Mouse (Mus musculus): ENCODE data around the gene Prss16. TPM values are rescaled to one million over a fixed set of nuclear protein-coding genes. Genes with fewer than 3 reads are reported as not detected.

The Prss16 gene
- 0.10 TPM in 1 of 2 replicates, not detected in the other for polyA plus RNA-seq (2014; fragmentation: Nextera tagmentation; extraction: Ambion mirVana)

- Histone ChIP-seq H3K9ac (ENCODE audit: low read length) (no peak within 1 kb of the TSS), H3K9me3 (replicated peaks; ENCODE audit: control insufficient read depth, low read length) (no peaks in the 10 kb centered on the region), H3K4me3 (ENCODE audit: low read depth, low read length) (no peak within 1 kb of the TSS), H3K4me1 (ENCODE audit: control insufficient read depth, insufficient read depth, low read length) (peaks cover 8% of the 10 kb centered on the region), H3K36me3 (ENCODE audit: control insufficient read depth, insufficient read depth, low read length) (no peaks in the 10 kb centered on the region), H3K4me2 (ENCODE audit: low read length) (no peak within 1 kb of the TSS), H3K27ac (ENCODE audit: low read depth, low read length) (no peak within 1 kb of the TSS), H3K27me3 (replicated peaks; ENCODE audit: control insufficient read depth, insufficient read depth, low read length) (peaks cover 80% of the 10 kb centered on the region)
- 39% methylated on average over 7 of the region's 7 CpGs for WGBS
- DNase-seq (ENCODE audit: low spot score) (no peak), ATAC-seq (no peak)
Observed at GRCm38 (mm10) chr13:22009642-22010041, at the start of gene Prss16. Prss16 (minus strand) TSS chr13:22009742.

GRCm38 (mm10) chr13:22053754-22054153 is 44.2 kb upstream of the Prss16 start:
- Histone ChIP-seq H3K4me3 (ENCODE audit: low read depth, low read length) (no peak overlapping the region), H3K27ac (ENCODE audit: low read depth, low read length) (no peak overlapping the region), H3K9ac (ENCODE audit: low read length) (no peak overlapping the region), H3K9me3 (replicated peaks; ENCODE audit: control insufficient read depth, low read length) (no peaks in the 10 kb centered on the region), H3K36me3 (ENCODE audit: control insufficient read depth, insufficient read depth, low read length) (no peaks in the 10 kb centered on the region), H3K27me3 (replicated peaks; ENCODE audit: control insufficient read depth, insufficient read depth, low read length) (no peaks in the 10 kb centered on the region), H3K4me1 (ENCODE audit: control insufficient read depth, insufficient read depth, low read length) (peaks cover 3% of the 10 kb centered on the region; the same call in 1 of the 2 replicates), H3K4me2 (ENCODE audit: low read length) (no peak overlapping the region)
- no peak for DNase-seq (ENCODE audit: low spot score)
- no peak for ATAC-seq
- 93% methylated on average over 1 of the region's 1 CpGs for WGBS

GRCm38 (mm10) chr13:22051523-22051859 is 41.9 kb upstream of the Prss16 start:
- Histone ChIP-seq H3K27ac (ENCODE audit: low read depth, low read length) (peak overlapping the region; percentile 76; the same call in 1 of the 2 replicates), H3K4me2 (ENCODE audit: low read length) (peak overlapping the region; percentile 58), H3K36me3 (ENCODE audit: control insufficient read depth, insufficient read depth, low read length) (no peaks in the 10 kb centered on the region), H3K9ac (ENCODE audit: low read length) (peak overlapping the region; percentile 62), H3K9me3 (replicated peaks; ENCODE audit: control insufficient read depth, low read length) (no peaks in the 10 kb centered on the region), H3K27me3 (replicated peaks; ENCODE audit: control insufficient read depth, insufficient read depth, low read length) (no peaks in the 10 kb centered on the region), H3K4me3 (ENCODE audit: low read depth, low read length) (peak overlapping the region; percentile 39), H3K4me1 (ENCODE audit: control insufficient read depth, insufficient read depth, low read length) (peaks cover 3% of the 10 kb centered on the region; the same call in 1 of the 2 replicates)
- no peak for DNase-seq (ENCODE audit: low spot score)
- peak; percentile 37 for ATAC-seq
- 18% methylated on average over 5 of the region's 5 CpGs for WGBS

GRCm38 (mm10) chr13:22050591-22051522 is 41.3 kb upstream of the Prss16 start:
- ATAC-seq (peak; percentile 95), DNase-seq (ENCODE audit: low spot score) (peak; percentile 93)
- Histone ChIP-seq H3K9me3 (replicated peaks; ENCODE audit: control insufficient read depth, low read length) (no peaks in the 10 kb centered on the region), H3K4me1 (ENCODE audit: control insufficient read depth, insufficient read depth, low read length) (peaks cover 3% of the 10 kb centered on the region; the same call in 1 of the 2 replicates), H3K9ac (ENCODE audit: low read length) (peak overlapping the region; percentile 62), H3K27ac (ENCODE audit: low read depth, low read length) (peak overlapping the region; percentile 76), H3K4me2 (ENCODE audit: low read length) (peak overlapping the region; percentile 58), H3K36me3 (ENCODE audit: control insufficient read depth, insufficient read depth, low read length) (no peaks in the 10 kb centered on the region), H3K27me3 (replicated peaks; ENCODE audit: control insufficient read depth, insufficient read depth, low read length) (no peaks in the 10 kb centered on the region), H3K4me3 (ENCODE audit: low read depth, low read length) (peak overlapping the region; percentile 39)
- WGBS: under 1% methylated on average over 51 of the region's 52 CpGs

- ATAC-seq: peak; percentile 35
- Histone ChIP-seq H3K27ac (ENCODE audit: low read depth, low read length) (peak overlapping the region; percentile 76; the same call in 1 of the 2 replicates), H3K9ac (ENCODE audit: low read length) (peak overlapping the region; percentile 62), H3K4me2 (ENCODE audit: low read length) (peak overlapping the region; percentile 58), H3K4me1 (ENCODE audit: control insufficient read depth, insufficient read depth, low read length) (peaks cover 3% of the 10 kb centered on the region; the same call in 1 of the 2 replicates), H3K4me3 (ENCODE audit: low read depth, low read length) (peak overlapping the region; percentile 39), H3K27me3 (replicated peaks; ENCODE audit: control insufficient read depth, insufficient read depth, low read length) (no peaks in the 10 kb centered on the region), H3K9me3 (replicated peaks; ENCODE audit: control insufficient read depth, low read length) (no peaks in the 10 kb centered on the region), H3K36me3 (ENCODE audit: control insufficient read depth, insufficient read depth, low read length) (no peaks in the 10 kb centered on the region)
- peak; percentile 80 for DNase-seq (ENCODE audit: low spot score)
- 2% methylated on average over 14 of the region's 14 CpGs for WGBS
Observed at GRCm38 (mm10) chr13:22049737-22050440, 40.3 kb upstream of the Prss16 start.

- Histone ChIP-seq H3K4me2 (ENCODE audit: low read length) (no peak overlapping the region), H3K4me3 (ENCODE audit: low read depth, low read length) (no peak overlapping the region), H3K27me3 (replicated peaks; ENCODE audit: control insufficient read depth, insufficient read depth, low read length) (no peaks in the 10 kb centered on the region), H3K4me1 (ENCODE audit: control insufficient read depth, insufficient read depth, low read length) (peaks cover 5% of the 10 kb centered on the region; the same call in 1 of the 2 replicates), H3K27ac (ENCODE audit: low read depth, low read length) (no peak overlapping the region), H3K9me3 (replicated peaks; ENCODE audit: control insufficient read depth, low read length) (no peaks in the 10 kb centered on the region), H3K9ac (ENCODE audit: low read length) (no peak overlapping the region), H3K36me3 (ENCODE audit: control insufficient read depth, insufficient read depth, low read length) (no peaks in the 10 kb centered on the region)
- DNase-seq (ENCODE audit: low spot score) (no peak), ATAC-seq (no peak)
- WGBS: 73% methylated on average over 2 of the region's 2 CpGs
Observed at GRCm38 (mm10) chr13:22049041-22049440, 39.5 kb upstream of the Prss16 start.

- 73% methylated on average over 2 of the region's 2 CpGs for WGBS
- Histone ChIP-seq H3K36me3 (ENCODE audit: control insufficient read depth, insufficient read depth, low read length) (no peaks in the 10 kb centered on the region), H3K4me2 (ENCODE audit: low read length) (no peak overlapping the region), H3K4me3 (ENCODE audit: low read depth, low read length) (no peak overlapping the region), H3K9ac (ENCODE audit: low read length) (no peak overlapping the region), H3K9me3 (replicated peaks; ENCODE audit: control insufficient read depth, low read length) (no peaks in the 10 kb centered on the region), H3K4me1 (ENCODE audit: control insufficient read depth, insufficient read depth, low read length) (peaks cover 19% of the 10 kb centered on the region; the same call in 1 of the 2 replicates), H3K27me3 (replicated peaks; ENCODE audit: control insufficient read depth, insufficient read depth, low read length) (no peaks in the 10 kb centered on the region), H3K27ac (ENCODE audit: low read depth, low read length) (no peak overlapping the region)
- DNase-seq (ENCODE audit: low spot score) (no peak), ATAC-seq (no peak)
Observed at GRCm38 (mm10) chr13:22045311-22045710, 35.8 kb upstream of the Prss16 start.

GRCm38 (mm10) chr13:22044432-22045155 is 35.1 kb upstream of the Prss16 start:
- Histone ChIP-seq H3K4me2 (ENCODE audit: low read length) (peak overlapping the region; percentile 72), H3K9ac (ENCODE audit: low read length) (no peak overlapping the region), H3K4me1 (ENCODE audit: control insufficient read depth, insufficient read depth, low read length) (peaks cover 21% of the 10 kb centered on the region; the same call in 1 of the 2 replicates), H3K4me3 (ENCODE audit: low read depth, low read length) (no peak overlapping the region), H3K36me3 (ENCODE audit: control insufficient read depth, insufficient read depth, low read length) (no peaks in the 10 kb centered on the region), H3K27ac (ENCODE audit: low read depth, low read length) (no peak overlapping the region), H3K27me3 (replicated peaks; ENCODE audit: control insufficient read depth, insufficient read depth, low read length) (no peaks in the 10 kb centered on the region), H3K9me3 (replicated peaks; ENCODE audit: control insufficient read depth, low read length) (no peaks in the 10 kb centered on the region)
- ATAC-seq: no peak
- WGBS: 78% methylated on average over 6 of the region's 6 CpGs
- no peak for DNase-seq (ENCODE audit: low spot score)

Measured in forebrain, embryonic 14.5 days (tissue).